Mouse (Mus musculus) embryonic facial prominence, embryonic 15.5 days (tissue): ENCODE results near the gene Cdk17. TPM values are rescaled to one million over a fixed set of nuclear protein-coding genes. Genes with fewer than 3 reads are reported as not detected.

ENCODE experiments used
- ATAC-seq: fragments of 200-750 bp; cut with Nextera tagmentation; 2 replicates; pipeline ENCODE4 v1.8.0; 2017; ENCODE audit warnings: low read depth, moderate TSS enrichment; ENCODE audit not compliant: insufficient number of reproducible peaks, low FRiP score, low TSS enrichment
- H3K27ac ChIP-seq: fragments of 300-500 bp; sonication (generic); replicated peaks from 2 replicates; pipeline ENCODE4 v1.5.1; 2015; ENCODE audit warnings: mild to moderate bottlenecking, inconsistent platforms
- H3K27me3 ChIP-seq: fragments of 300-500 bp; sonication (generic); 2 replicates; pipeline ENCODE4 v1.6.1; 2015; ENCODE audit warnings: inconsistent platforms
- H3K36me3 ChIP-seq: fragments of 300-500 bp; sonication (generic); 2 replicates; pipeline ENCODE4 v1.6.1; 2015; ENCODE audit warnings: mild to moderate bottlenecking, inconsistent platforms
- H3K4me1 ChIP-seq: fragments of 300-500 bp; sonication (generic); 2 replicates; pipeline ENCODE4 v1.6.1; 2015; ENCODE audit warnings: inconsistent platforms
- H3K4me2 ChIP-seq: fragments of 300-500 bp; sonication (generic); replicated peaks from 2 replicates; pipeline ENCODE4 v1.6.1; 2015; ENCODE audit warnings: mild to moderate bottlenecking, inconsistent platforms
- H3K4me3 ChIP-seq: fragments of 300-500 bp; sonication (generic); replicated peaks from 2 replicates; pipeline ENCODE4 v1.5.1; 2015; ENCODE audit warnings: mild to moderate bottlenecking, inconsistent platforms
- H3K9ac ChIP-seq: fragments of 300-500 bp; sonication (generic); 2 replicates; pipeline ENCODE4 v1.6.1; 2015; ENCODE audit warnings: inconsistent platforms
- H3K9me3 ChIP-seq: fragments of 300-500 bp; sonication (generic); replicated peaks from 2 replicates; pipeline ENCODE4 v1.6.1; 2016; ENCODE audit warnings: inconsistent platforms
- WGBS: fragments of 180-500 bp; shearing (Covaris S2); methylation state at CpG from one replicate; pipeline ENCODE4 v1.1.7; 2015; 5-methylcytosine and 5-hydroxymethylcytosine counted together
- microRNA counts: library from miRNA; unstranded; fragments of <30 nt; microRNA quantifications from one replicate; lab custom pipeline; 2016
- microRNA-seq: library from miRNA; unstranded; fragments of <30 nt; microRNA quantifications from one replicate; pipeline ENCODE4, GENCODE M21; 2016; ENCODE audit warnings: borderline number of aligned reads
- polyA plus RNA-seq: library from polyadenylated mRNA; unstranded; fragments of >200 nt; fragmentation: Nextera tagmentation; extraction: Ambion mirVana; gene quantifications from 2 replicates; pipeline ENCODE4 v1.2.1, GENCODE M21; 2015

The Cdk17 gene
- polyA plus RNA-seq, 1 experiment from 2014 or later = 16.8 TPM

GRCm38 (mm10) chr10:93309131-93309933, 148.7 kb downstream of the Cdk17 start:
- peak overlapping the region; percentile 75 for H3K4me3 ChIP-seq
- ATAC-seq = peak; percentile 69
- H3K27me3 ChIP-seq = no peaks in the 10 kb centered on the region
- no peaks in the 10 kb centered on the region for H3K36me3 ChIP-seq
- WGBS = under 1% methylated on average over 19 of the region's 23 CpGs
- H3K9ac ChIP-seq = peak overlapping the region; percentile 76
- H3K9me3 ChIP-seq = no peaks in the 10 kb centered on the region
- peak overlapping the region; percentile 95 for H3K27ac ChIP-seq
- peak overlapping the region; percentile 92 for H3K4me2 ChIP-seq
- H3K4me1 ChIP-seq = peaks cover 15% of the 10 kb centered on the region

GRCm38 (mm10) chr10:93309934-93310621, 149.4 kb downstream of the Cdk17 start:
- H3K27ac ChIP-seq = peak overlapping the region; percentile 95
- no peaks in the 10 kb centered on the region for H3K27me3 ChIP-seq
- peak; percentile 37 for ATAC-seq
- peak overlapping the region; percentile 92 for H3K4me2 ChIP-seq
- H3K4me3 ChIP-seq = peak overlapping the region; percentile 75
- peaks cover 15% of the 10 kb centered on the region for H3K4me1 ChIP-seq
- under 1% methylated on average over 43 of the region's 43 CpGs for WGBS
- no peaks in the 10 kb centered on the region for H3K36me3 ChIP-seq
- H3K9me3 ChIP-seq = no peaks in the 10 kb centered on the region
- peak overlapping the region; percentile 76 for H3K9ac ChIP-seq

- Histone ChIP-seq H3K4me3 (peak within 1 kb of the TSS; percentile 75), H3K27ac (peak within 1 kb of the TSS; percentile 95), H3K36me3 (no peaks in the 10 kb centered on the region), H3K4me2 (peak within 1 kb of the TSS; percentile 92), H3K9ac (peak within 1 kb of the TSS; percentile 76), H3K27me3 (no peaks in the 10 kb centered on the region), H3K4me1 (peaks cover 14% of the 10 kb centered on the region), H3K9me3 (no peaks in the 10 kb centered on the region)
- peak; percentile 64 for ATAC-seq
- under 1% methylated on average over 47 of the region's 53 CpGs for WGBS
Observed at GRCm38 (mm10) chr10:93310721-93311411, 150.2 kb downstream of the Cdk17 start, which contains the start of gene Elk3. TSS of gene Elk3 (minus strand) at chr10:93311135.

GRCm38 (mm10) chr10:93311576-93311975, 150.9 kb downstream of the Cdk17 start:
- Histone ChIP-seq H3K36me3 (no peaks in the 10 kb centered on the region), H3K4me3 (peak overlapping the region; percentile 75), H3K4me2 (peak overlapping the region; percentile 92), H3K4me1 (peaks cover 11% of the 10 kb centered on the region; the same call in 1 of the 2 replicates), H3K27me3 (no peaks in the 10 kb centered on the region), H3K9ac (no peak overlapping the region), H3K9me3 (no peaks in the 10 kb centered on the region), H3K27ac (peak overlapping the region; percentile 95)
- ATAC-seq = no peak
- WGBS = 9% methylated on average over 4 of the region's 4 CpGs

MicroRNAs encoded within 50 kb of the gene (microRNA counts, 519-probe panel; counts per million panel counts)
- 763 counts per million, percentile 2 among the panel's probes with 10 or more counts for microRNA mmu-miR-1931 (lab: Ali Mortazavi, UCI)

Small RNA genes lying within 50 kb of the gene (microRNA-seq; reads per million reads assigned to microRNA genes)
- gene Mir1931 = 0.69 reads per million

Other genes starting within 250 kb of the Cdk17 start
- 2.1 and 3.3 TPM in 2 replicates for gene Cfap54, start 79.3 kb upstream of the Cdk17 start, polyA plus RNA-seq
- 31.5 and 31.9 TPM in 2 replicates for gene Elk3, start 150.3 kb downstream of the Cdk17 start, polyA plus RNA-seq